Mouse (Mus musculus) natural killer cell, adult 2 months (primary cell): ENCODE measurements at regions not wholly inside any gene's neighbourhood (a gene's known extent, or its start where the extent isn't known, plus 50 kb on each side); places are given as distances from the start of the nearest gene placed in this dataset.
A peak's percentile ranks its signal among the peaks of the same experiment; 100 is the strongest.

Experiments used
- DNase-seq, 2 experiments: peaks; one replicate each; pipeline ENCODE4 v3.0.0; 2022; ENCODE audit warnings: low spot score in 2 of 2

GRCm38 (mm10) chr5:64535546-64535945 is 267.6 kb upstream of the Klf3 start:
- no peak for DNase-seq

- no peak for DNase-seq
Measured at GRCm38 (mm10) chr5:64536393-64537112, 266.6 kb upstream of the Klf3 start.

GRCm38 (mm10) chr5:64537113-64537780 is 265.9 kb upstream of the Klf3 start:
- no peak for DNase-seq

- DNase-seq, result no peak
Measured at GRCm38 (mm10) chr5:64541765-64542164, 261.4 kb upstream of the Klf3 start.

- DNase-seq, result peak in 1 of 2 experiments; percentile 8
Measured at GRCm38 (mm10) chr5:64555931-64556330, 247.3 kb upstream of the Klf3 start.

- no peak for DNase-seq
Measured at GRCm38 (mm10) chr5:64566451-64567390, 236.5 kb upstream of the Klf3 start.

- DNase-seq, result peak in 1 of 2 experiments; percentile 6
Measured at GRCm38 (mm10) chr5:64567813-64568212, 235.4 kb upstream of the Klf3 start.

GRCm38 (mm10) chr5:64568294-64568693 is 234.9 kb upstream of the Klf3 start:
- no peak for DNase-seq

- no peak for DNase-seq
Measured at GRCm38 (mm10) chr5:64574386-64574785, 228.8 kb upstream of the Klf3 start.

- no peak for DNase-seq
Measured at GRCm38 (mm10) chr5:64575896-64576295, 227.3 kb upstream of the Klf3 start.

GRCm38 (mm10) chr5:64576426-64577262 is 226.5 kb upstream of the Klf3 start:
- DNase-seq, result no peak

- DNase-seq, result no peak
Measured at GRCm38 (mm10) chr5:64577424-64577823, 225.8 kb upstream of the Klf3 start.

- no peak for DNase-seq
Measured at GRCm38 (mm10) chr5:64578536-64578935, 224.7 kb upstream of the Klf3 start.

- DNase-seq, result no peak
Measured at GRCm38 (mm10) chr5:64579086-64579485, 224.1 kb upstream of the Klf3 start.

GRCm38 (mm10) chr5:64579494-64580339 is 223.5 kb upstream of the Klf3 start:
- DNase-seq, result no peak

- no peak for DNase-seq
Measured at GRCm38 (mm10) chr5:64580340-64580723, 222.9 kb upstream of the Klf3 start.

GRCm38 (mm10) chr5:64580786-64581445 is 222.3 kb upstream of the Klf3 start:
- DNase-seq, result no peak

- no peak for DNase-seq
Measured at GRCm38 (mm10) chr5:64581461-64581860, 221.7 kb upstream of the Klf3 start.

- no peak for DNase-seq
Measured at GRCm38 (mm10) chr5:64582031-64582430, 221.2 kb upstream of the Klf3 start.

GRCm38 (mm10) chr5:64584308-64584707 is 218.9 kb upstream of the Klf3 start:
- no peak for DNase-seq
